Mouse (Mus musculus): ENCODE data around the gene Hist1h4b.

Hist1h4b gene

DNA sequence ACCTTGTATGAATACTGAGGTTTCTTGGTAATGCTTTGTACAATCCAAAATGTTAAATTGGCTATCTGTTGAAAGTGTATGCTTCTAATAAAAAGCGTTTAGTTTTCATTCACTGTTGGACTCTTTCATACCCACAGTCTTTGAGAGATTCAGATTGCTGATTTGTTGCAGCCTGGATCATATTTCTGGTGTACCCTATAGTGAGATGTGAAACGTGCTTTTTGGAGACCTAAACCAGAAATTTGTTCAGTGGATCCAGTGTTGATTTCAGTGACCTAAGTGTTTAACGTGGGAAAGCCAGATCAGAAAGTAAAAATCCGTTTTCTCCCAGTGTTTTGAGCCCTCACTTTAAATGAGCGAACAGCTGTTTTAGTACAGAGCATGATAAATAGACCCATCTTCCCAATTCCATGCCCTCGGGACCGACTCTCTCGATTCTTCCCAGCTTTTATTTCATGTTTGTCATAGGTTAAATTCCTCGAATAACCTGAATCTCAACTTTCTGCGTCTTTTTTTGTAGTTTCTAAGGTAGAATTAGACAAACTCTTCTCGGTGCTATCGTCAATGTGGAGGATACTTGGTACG, 16.5 kb upstream of the Hist1h4b start:
- DNase-seq (ENCODE audit: low spot score) = no peak

DNA sequence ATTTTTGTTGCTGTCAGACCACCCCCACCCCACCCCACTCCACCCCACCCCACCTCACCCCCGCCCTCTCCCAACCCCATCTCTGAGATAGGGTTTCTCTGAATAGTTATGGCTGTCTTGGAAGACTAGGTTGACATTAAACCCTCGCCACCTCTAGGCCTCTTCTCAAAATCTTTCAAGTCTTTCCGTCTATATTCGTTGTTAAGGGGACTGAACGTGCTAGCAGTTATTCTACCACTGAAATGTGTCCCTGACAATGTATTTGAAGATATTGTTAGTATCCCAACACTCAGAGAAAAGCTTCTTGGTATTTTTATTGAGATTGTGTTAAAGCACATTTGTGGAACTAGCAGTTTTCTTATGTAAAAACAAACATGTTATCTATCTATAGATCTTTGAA, 15.9 kb upstream of the Hist1h4b start:
- no peak for DNase-seq (ENCODE audit: low spot score)

DNA sequence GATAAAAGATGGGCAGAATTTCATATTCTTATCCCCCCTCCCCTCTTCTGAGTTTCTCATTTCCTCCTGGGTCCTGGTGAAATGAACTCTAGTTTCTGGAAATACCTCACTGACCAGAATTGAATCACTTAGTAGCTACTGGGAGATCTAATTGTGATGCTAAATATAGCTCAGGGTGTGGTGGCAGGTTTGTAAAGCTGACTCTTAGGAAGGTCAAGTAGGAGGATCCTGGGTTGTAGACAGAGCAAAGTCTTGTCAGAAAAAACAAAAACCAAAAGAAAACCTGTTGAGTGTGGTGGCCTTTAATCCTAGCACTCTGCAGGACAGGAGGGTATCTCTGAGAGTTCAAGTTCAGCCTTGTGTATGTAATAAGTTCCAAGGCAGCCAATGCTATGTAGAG, 14.8 kb upstream of the Hist1h4b start:
- no peak for DNase-seq (ENCODE audit: low spot score)

DNA sequence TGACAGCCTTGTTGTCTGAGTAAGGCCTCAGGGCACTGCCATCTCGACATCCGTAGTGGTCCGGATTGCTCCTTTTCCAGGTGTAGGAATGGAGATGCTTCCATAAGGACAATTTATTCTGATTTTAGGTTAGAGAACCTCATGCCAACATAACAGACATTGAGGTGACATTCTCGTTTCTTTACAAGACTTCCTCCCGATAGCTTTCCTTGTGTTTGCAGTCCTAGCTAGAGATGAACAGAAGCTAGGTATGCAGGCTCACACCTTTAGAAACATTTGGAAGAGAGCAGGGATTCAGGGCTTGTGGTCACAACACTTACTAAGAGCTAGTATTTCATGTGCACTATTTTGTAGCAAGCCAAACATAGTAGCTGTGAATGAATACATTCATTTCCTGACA, 13.6 kb upstream of the Hist1h4b start:
- DNase-seq (ENCODE audit: low spot score) = no peak

DNA sequence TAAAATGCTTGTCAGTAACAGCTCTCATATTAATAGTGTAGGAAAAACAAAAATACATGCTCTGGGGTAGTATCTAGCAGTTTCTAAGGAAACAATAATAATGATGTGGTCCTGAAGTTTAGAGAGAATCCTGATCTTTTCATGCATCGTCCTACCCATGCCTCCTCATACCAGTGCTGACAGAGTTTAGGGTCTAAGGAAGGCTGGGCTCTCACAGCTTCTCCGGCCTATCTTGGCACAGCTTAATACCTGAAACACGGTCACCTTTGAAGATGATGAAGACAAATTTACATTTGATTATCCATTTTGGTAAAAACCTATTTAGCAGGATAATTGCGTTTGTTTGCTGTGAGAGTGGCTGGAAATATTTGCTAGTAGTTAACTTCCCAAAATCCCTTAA, 12.8 kb upstream of the Hist1h4b start:
- DNase-seq (ENCODE audit: low spot score) = no peak

DNA sequence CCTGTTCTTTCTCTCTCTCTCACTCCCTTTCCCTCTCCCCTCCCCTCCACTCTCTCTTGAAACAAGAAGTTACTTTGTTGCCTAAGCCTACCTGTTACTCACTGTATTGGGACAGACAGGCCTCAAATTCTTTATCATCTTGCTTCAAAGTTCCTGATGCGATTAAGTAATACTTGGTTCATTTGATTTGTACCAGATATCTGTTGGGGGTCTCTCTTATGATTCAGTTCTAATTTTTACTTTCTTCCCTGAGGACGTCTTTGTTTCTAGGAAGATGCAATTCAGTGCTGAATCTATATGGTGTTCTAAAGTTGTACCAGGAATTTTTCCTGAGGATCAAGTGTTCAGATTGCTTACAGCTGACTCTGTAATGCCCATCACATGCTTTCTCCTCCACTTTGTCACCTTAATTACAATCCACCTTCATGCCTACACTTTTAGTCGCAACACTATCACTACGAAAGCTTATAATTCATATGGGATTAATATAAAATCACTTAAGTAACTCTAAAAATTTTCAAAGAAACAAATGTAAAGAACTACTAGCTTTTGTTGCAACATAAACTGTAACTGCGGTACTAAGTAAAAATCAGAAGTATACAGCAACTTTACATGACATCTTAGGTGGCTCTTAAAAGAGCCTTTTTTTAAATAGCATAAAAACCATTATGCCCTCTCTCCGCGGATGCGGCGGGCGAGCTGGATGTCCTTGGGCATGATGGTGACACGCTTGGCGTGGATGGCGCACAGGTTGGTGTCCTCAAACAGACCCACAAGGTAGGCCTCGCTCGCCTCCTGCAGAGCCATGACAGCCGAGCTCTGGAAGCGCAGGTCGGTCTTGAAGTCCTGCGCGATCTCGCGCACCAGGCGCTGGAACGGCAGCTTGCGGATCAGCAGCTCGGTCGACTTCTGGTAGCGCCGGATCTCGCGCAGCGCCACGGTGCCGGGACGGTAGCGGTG, 12.1 kb upstream of the Hist1h4b start:
- no peak for DNase-seq (ENCODE audit: low spot score)

DNA sequence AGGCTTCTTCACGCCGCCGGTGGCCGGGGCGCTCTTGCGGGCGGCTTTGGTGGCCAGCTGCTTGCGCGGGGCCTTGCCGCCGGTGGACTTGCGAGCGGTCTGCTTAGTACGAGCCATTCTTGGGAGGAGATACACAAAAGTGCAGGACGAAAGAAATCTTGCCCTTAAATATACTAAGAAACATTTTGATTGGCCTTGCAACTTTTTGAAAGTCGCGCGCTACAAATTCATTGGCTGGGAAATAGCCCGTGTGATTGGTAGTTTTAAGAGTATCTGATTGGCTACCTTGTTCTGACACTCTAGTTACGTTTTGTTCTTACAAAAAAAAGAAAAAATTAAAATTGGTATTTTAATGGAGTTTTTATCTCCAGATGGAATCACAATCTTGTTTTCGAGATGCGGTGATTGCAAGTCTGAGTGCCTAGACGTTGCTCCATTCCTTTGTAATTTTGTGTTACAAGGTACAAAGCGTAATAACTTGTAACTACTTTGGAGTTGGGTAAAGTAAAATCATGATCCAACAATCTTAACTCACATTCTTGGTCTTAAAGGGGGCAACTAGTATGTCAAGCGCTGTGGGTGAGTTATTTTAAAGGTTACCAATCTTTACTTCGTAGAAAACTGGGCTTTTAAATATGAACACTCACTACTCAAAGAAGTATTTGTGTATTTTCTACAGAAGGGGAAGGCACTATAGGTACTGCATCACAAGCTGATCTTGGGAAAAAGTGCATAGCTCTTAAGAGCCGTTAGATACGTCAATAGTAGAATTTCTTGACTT, 11.2 kb upstream of the Hist1h4b start, which contains the start of gene Hist1h3c:
TSS of gene Hist1h3c (minus strand) at position 222 of the 781 bp plus-strand sequence.
- peak; percentile 86 for DNase-seq (ENCODE audit: low spot score)

DNA sequence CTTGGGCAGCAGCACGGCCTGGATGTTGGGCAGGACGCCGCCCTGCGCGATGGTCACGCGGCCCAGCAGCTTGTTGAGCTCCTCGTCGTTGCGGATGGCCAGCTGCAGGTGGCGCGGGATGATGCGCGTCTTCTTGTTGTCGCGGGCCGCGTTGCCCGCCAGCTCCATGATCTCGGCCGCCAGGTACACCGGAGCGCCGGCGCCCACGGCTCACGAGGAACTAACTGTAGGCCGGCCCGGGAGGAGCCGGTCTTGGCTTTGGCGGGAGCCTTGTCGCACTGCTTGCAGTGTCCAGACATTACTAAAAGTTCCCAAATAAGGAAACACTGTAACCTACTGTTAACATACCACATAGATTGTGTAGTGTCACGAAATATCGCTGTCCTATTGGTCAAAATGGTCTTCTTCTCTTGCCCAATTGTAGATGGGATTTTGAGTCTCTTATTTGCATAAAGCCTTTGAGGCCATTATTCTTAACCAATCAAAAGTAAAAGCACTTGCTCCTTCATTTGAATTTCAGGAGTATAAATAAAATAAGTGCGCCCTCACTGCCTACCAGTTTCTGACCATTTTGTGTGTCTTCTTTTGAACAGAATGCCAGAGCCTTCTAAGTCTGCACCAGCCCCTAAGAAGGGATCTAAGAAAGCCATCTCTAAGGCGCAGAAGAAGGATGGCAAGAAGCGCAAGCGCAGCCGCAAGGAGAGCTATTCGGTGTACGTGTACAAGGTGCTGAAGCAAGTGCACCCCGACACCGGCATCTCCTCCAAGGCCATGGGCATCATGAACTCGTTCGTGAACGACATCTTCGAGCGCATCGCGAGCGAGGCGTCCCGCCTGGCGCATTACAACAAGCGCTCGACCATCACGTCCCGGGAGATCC, 10.4 kb upstream of the Hist1h4b start, which contains the start of gene Hist1h2bb:
TSS of gene Hist1h2bb (plus strand) at position 534 of the 880 bp plus-strand sequence.
- peak; percentile 93 for DNase-seq (ENCODE audit: low spot score)

DNA sequence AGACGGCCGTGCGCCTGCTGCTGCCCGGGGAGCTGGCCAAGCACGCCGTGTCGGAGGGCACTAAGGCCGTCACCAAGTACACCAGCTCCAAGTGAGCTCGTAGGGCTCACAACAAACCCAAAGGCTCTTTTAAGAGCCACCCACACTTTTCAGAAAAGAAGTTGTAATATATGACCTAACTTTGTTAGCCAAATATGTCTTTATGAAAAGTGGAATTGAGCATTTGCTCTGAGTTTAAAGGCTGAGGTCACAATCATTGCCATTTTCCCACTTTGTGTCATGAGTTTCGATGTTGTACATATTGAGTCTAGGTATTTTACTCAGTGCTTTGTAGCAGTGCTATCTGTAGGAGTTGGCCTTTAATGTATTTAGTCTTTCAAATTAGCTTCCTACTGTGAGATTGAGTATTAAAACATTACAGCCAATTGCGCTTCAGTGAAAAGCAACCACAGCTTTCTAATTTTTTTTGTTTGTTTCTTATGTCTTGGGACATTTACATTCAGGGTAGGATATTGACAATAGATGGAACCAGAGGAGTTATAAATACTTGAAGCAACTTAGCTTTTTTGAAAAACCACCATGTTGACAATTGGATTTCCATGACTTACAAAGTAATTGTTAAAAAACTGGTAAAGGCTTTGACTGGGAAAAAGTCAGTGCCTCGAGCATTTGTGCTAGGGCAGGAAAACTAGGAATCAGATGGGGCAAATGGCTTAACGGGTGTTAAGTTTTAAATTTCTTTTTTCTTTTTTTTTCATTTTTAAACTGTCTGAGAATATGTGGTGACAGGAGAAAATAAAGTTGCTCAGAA, 9.5 kb upstream of the Hist1h4b start:
- no peak for DNase-seq (ENCODE audit: low spot score)

DNA sequence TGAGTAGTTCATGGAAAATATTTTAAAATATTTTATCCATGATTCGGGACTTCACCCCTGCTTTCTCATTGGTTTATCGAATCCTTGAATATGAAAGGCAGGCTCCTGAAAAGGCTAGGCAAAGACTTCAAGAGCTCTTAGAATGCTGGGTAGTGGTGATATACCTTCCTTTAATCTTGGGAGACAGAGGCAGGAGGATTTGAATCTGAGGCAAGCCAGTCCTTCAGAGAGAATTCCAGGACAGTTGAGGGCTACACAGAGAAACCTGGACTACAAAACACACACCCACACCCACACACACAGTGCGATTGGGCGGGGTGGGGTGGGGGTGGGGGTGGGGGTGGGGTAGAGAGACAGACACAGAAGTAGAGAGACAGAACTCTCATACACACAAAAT, 8.9 kb upstream of the Hist1h4b start:
- DNase-seq (ENCODE audit: low spot score) = no peak

DNA sequence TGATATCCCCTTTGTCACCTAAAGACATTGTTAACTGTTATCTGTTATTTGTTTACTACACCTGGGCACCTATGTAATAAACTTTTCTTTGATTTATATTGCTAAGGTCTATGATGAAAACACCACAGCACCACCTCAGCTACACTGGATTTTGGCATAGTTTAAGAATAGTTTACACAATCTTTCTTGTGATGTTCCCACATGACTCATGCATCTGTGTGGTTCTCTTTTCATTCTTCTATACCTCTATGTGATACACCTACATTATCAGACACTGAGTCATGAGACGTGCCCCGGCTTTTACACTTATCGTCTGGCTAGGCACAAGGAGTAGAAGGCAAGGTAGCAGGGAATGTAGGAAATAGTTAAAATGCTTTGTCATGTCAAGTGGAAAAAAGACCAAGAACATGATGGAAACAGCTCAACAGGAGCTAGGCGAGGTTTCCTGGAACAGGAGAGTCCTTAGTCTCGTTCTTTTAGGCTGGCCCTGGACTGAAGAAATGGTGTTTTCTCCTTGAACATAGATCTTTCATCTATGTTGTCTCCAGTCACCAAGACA, 7.2 kb upstream of the Hist1h4b start:
- no peak for DNase-seq (ENCODE audit: low spot score)

DNA sequence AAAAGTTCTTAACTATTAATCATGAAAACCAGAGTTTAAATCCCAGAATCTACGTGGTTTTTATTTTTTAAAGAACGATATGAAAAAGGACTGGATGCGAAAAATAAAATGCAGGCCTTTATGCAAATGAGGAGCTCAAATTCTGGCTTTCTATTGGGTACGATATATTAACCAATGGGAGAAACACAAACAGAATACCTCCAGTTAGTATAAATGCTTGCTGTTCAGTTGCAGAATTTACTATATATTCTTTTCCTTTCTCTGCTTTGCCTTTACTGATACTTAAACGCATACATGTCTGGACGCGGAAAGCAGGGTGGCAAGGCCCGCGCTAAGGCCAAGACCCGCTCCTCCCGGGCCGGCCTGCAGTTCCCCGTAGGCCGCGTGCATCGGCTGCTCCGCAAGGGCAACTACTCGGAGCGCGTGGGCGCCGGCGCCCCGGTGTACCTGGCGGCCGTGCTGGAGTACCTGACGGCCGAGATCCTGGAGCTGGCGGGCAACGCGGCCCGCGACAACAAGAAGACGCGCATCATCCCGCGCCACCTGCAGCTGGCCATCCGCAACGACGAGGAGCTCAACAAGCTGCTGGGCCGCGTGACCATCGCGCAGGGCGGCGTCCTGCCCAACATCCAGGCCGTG, 5.9 kb upstream of the Hist1h4b start, which contains the start of gene Hist1h2ab:
TSS of gene Hist1h2ab (plus strand) at position 288 of the 639 bp plus-strand sequence.
- peak; percentile 65 for DNase-seq (ENCODE audit: low spot score)

DNA sequence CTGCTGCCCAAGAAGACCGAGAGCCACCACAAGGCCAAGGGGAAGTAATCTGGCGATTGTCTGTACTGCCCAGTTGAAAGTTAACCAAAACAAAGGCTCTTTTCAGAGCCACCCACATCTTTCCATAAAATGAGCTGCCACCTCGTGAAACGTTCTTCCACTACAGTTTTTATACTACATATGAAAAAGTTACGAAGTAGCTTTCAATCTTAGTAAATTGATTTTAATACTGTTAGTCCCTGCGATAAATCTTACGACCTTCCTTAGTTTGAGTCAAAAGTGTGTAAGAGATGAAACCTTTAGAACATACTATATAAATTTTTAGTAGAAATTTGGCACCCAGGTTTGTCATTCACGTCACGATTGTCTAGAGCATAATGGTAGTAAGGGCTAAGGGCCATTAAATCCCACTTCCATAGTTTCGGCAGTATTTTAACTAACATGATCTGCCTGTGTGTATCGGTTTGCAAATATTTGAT, 5.3 kb upstream of the Hist1h4b start:
- no peak for DNase-seq (ENCODE audit: low spot score)

DNA sequence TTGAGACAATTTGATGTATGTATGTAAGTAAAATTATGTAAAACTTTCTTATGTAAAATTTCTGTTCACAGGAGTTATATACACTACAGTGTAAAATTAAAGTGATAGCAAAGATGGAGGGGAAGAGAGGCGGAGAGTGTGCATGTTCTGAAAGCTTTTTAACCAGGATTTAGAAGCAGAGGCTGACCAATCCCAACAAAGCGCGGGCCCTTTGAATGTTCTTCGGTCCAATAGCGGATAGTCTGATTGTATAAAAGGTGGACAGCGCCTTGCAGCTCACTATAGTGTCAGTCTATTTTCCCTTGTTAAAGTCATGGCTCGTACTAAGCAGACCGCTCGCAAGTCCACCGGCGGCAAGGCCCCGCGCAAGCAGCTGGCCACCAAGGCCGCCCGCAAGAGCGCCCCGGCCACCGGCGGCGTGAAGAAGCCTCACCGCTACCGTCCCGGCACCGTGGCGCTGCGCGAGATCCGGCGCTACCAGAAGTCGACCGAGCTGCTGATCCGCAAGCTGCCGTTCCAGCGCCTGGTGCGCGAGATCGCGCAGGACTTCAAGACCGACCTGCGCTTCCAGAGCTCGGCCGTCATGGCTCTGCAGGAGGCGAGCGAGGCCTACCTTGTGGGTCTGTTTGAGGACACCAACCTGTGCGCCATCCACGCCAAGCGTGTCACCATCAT, 4.6 kb upstream of the Hist1h4b start, which contains the start of gene Hist1h3b:
TSS of gene Hist1h3b (plus strand) at position 201 of the 675 bp plus-strand sequence.
- peak; percentile 84 for DNase-seq (ENCODE audit: low spot score)

DNA sequence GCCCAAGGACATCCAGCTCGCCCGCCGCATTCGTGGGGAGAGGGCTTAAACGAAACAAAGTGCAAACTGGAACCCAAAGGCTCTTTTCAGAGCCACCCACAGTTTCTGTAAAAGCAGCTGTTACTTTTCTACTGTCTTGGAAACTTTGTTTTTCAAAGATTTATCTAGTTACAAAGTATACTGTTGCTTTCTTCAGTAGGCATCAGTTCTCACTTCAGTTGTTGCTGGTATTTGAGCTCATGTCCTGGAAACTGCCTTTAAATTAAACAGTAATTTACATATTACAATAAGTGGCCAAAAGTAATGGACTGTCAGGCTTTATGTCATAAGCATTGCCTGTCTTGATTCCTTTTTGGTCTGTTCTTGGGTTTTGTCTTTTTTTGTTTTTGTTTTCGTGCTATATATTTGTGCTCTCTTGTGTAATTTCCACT, 4.1 kb upstream of the Hist1h4b start:
- no peak for DNase-seq (ENCODE audit: low spot score)

DNA sequence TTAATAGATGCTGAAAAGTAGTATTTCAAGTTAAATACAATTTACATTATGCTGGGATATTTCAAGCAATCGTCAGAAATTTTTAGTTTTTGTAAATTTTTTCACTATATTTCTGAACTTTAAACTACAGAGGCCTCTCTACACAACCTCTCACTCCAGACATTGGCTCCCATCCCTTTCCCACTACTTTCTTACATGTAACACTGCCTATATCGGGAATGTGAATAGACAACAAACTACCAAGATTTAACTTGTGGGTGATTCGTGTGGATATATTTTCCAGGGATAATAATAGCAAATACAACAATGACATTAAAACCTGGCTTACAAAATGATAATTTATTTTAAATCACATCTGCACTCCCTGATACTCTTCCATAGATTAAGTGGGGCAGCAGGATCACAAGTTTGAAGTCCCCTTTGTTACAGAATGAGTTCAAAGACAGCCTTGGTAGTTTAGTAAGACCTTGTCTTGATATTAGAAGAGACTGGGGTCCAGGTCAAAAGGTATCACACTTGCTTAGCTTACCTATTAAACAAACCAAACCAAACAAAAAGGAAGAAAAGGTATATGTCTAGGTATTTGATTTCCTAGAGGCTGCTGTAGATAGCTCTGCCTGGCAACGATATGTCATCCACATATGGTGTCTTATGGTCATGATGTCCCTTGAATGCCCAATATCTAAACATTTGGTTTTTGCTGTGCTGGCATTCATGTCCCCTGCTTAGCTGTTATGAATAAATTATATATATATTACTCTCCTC, 3.3 kb upstream of the Hist1h4b start:
- no peak for DNase-seq (ENCODE audit: low spot score)

DNA sequence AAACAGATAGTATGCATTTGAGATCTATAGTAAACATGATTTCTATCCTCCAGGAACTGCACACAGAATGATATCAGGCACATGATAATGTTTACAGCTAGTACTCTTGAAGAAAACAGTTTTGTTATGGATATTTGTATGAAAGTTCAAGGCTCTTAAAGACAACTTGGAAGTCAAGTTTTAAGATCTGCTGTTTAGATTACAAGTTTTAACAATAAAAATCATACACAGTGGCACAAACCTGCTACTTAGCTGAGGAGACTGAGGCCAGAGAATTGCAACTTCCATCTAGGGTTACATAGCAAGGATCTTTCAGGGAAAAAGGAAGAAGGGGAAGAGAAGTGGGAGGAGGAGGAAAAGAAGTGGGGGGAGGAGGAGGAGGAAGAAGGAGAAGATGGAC, 1.8 kb upstream of the Hist1h4b start:
- DNase-seq (ENCODE audit: low spot score) = no peak

DNA sequence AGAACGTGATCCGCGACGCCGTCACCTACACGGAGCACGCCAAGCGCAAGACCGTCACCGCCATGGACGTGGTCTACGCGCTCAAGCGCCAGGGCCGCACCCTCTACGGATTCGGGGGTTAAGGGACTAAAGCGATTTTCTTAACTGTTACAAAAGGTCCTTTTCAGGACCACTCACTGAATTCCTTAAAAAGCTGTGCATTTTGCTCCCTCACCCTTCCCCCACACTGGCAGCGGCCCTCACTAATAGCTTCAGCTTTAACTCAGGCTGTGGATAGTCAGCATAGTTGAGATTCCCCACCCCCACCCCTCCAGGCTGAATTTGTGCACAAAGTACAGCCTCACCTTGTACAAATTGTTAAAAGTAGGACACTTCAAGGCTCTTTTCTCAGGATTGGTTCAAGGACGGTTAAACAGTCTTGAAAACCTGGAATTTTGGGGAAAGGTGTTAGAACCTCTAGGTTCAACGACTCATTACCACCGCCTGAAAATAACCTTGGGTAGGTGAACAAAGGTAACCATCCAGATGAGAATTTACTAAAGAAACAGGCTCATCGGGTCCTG, 479 bp downstream of the Hist1h4b start:
- no peak for DNase-seq (ENCODE audit: low spot score)
